Mouse (Mus musculus) CH12.LX (cell line): ENCODE data around the gene B3gnt2.

ENCODE experiments used
- CTCF ChIP-seq, 2 experiments: IDR thresholded peaks in 1 of 2; conservative IDR thresholded peaks in 1 of 2; 2 replicates each; pipeline ENCODE4 v1.5.1; 2011 to 2012; ENCODE audit warnings: low read depth in 2 of 2, low read length in 2 of 2, improper control_type of control experiment in 1 of 2, inconsistent platforms in 1 of 2, mild to moderate bottlenecking in 1 of 2, moderate library complexity in 1 of 2
- ELF1 ChIP-seq: IDR thresholded peaks from 2 replicates; pipeline ENCODE4 v1.6.1; 2014; ENCODE audit warnings: low read depth, mild to moderate bottlenecking, inconsistent platforms, low read length, improper control_type of control experiment
- MAZ ChIP-seq: IDR thresholded peaks from 2 replicates; pipeline ENCODE4 v1.6.1; 2012; ENCODE audit warnings: low read depth, mild to moderate bottlenecking, inconsistent platforms, low read length, improper control_type of control experiment, moderate library complexity
- ZNF384 ChIP-seq: IDR thresholded peaks from 2 replicates; pipeline ENCODE4 v1.6.1; 2012; ENCODE audit warnings: low read depth, low read length, improper control_type of control experiment, inconsistent platforms

DNA sequence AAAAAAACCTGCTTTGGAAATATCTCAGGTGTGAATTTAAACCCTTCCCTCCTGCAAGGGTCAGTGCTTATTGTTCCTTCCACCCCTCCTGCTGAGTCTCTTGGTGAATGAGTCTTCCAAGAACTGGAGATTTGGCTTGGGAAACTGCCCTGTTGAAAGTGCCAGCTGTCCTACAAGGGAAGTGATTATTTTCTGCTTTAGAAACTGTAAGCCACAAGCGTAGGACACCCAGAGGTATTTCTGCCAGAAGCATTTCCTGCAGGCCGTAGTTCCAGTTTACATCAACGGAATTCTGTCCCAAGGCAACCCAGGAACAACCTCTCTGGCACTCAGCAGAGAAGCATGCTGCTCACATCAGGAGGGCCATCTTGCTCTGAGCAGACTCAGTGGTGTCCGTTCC, 12.6 kb upstream of the B3gnt2 start:
- TF ChIP-seq CTCF (conservative IDR thresholded peaks at IDR 0.05 in 1 of 2, IDR thresholded peaks at IDR 0.05 in 1 of 2; ENCODE audit: low read depth in 2 of 2, low read length in 2 of 2) (no peak), MAZ (no peak), ZNF384 (no peak), ELF1 (no peak)
